Mouse (Mus musculus): Measurements from ENCODE around the gene Slc35e2.

The Slc35e2 gene

GRCm38 (mm10) chr4:155577132-155577531, 24.1 kb upstream of the Slc35e2 start:
- DNase-seq: no peak

DNA sequence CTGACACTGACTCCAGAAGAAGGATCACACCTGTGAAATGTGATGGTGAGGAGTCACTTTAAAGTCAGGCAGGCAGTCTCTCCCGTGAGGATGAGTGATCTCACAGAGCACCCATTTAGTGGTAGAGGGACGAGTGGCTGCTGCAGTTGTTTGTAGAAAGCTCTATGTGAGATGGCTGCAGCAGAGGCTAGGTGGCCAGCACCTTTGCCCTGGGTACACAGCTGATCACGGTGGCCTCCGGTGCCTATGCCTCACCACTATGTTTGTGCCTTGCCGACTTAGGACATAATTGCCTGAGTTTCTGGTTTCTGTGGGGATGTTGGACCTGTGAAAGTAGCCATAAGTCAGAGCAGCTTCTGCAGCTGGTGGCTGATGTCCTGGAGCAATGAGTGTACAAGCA, 23.5 kb upstream of the Slc35e2 start:
- no peak for DNase-seq

GRCm38 (mm10) chr4:155578336-155579125, 22.7 kb upstream of the Slc35e2 start:
- DNase-seq: no peak

GRCm38 (mm10) chr4:155580420-155580819, 20.8 kb upstream of the Slc35e2 start:
- peak; percentile 63 for DNase-seq

DNA sequence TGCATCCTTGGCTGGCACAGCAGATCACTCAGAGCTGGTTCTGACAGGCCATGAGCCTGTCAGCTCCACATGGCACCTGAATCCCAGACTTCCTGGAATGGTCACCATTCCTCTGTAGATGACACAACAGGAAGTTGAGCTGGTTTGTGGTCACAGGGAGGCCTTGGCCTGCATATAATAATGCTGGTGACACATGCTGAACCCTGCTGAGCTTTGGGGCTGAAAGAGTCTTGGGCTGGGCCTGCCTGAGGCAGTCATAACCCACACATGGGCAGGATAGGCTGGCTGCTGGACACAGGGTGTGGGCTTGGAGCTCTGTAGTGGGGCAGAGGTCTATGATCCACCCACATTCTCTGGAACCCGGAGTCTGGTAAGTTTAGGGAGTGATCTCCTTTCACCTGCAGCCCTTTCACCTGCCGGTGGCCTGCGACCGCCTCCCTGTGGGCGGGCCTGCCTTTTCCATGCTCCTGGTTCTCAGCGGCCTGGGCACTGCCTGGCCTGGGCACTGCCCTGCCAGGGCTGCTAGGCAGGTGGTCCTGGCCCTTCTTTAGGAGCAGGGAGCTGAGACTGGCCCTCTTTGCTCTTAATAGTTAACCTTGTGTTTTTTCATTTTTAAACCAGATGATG, 18.8 kb upstream of the Slc35e2 start:
- no peak for DNase-seq

- DNase-seq: no peak
These were observed 11.9 kb upstream of the Slc35e2 start for GRCm38 (mm10) chr4:155589356-155589755.

- no peak for DNase-seq
These were observed 10.1 kb upstream of the Slc35e2 start for GRCm38 (mm10) chr4:155591012-155591719.

DNA sequence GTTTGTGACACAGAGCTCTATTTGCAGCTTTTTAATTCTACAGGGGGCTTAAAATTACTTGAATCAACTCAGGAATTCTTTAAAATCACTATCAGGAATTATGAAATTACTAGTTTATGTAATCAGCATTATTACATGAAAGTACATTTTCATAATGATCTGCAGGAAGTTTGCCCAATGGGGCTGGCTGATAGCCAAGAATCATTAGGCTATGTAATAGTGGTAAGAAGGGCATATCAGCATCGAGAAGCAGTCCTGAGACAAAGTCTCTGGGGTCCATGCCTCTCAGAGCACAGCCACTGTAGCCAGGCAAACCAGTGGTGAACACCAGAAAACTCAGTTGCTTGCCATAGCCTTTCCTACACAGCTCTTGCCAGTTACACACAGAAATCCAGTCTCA, 7.4 kb upstream of the Slc35e2 start:
- DNase-seq: no peak

- no peak for DNase-seq
These were observed 5.4 kb upstream of the Slc35e2 start for GRCm38 (mm10) chr4:155595777-155596176.

DNA sequence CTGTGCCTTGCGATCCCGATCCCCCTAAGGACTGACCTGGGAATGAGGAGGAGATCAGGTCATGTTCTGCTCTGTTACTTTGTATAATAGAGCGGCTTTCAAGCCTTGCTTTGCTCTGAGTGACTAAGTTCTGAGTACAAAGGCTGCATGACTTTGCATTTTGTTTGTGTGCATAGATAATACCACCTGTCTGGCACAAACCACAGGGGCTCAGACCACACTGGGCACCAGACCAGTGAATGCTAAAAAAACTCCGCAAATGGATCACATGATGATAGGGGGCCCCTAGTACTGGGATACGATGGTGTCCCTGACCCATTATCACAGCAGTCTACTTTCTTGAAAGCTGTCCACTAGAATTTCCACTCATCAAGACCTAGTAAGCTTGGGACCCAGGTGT, 4.6 kb upstream of the Slc35e2 start:
- DNase-seq: no peak

GRCm38 (mm10) chr4:155598536-155598935, 2.7 kb upstream of the Slc35e2 start:
- no peak for DNase-seq

- DNase-seq: no peak
These were observed 1.1 kb upstream of the Slc35e2 start for GRCm38 (mm10) chr4:155599901-155600825.

DNA sequence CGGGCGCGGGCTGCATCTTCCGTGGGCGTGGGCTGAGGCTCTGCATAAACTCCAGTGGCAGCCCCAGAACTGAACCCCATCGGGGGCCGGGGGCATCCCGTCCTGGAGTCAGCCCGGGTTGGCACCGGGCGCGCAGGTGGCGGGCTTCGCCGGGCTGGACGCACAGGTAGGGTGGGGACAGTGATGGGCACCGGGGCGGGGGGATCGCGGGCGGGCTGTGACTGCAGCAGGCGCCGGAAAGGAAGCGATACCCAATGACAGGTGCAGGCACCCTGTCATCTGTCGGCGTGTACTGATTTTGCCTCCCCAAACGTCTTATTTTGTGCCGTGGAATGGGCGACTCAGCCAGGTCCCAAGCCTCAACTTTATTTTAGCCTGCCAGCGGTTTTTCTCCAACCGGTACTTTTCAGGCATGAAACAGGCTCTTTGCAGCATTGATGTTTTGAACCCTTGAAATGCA, 811 bp downstream of the Slc35e2 start:
- DNase-seq: no peak

GRCm38 (mm10) chr4:155602753-155603152, 1.5 kb downstream of the Slc35e2 start:
- no peak for DNase-seq

DNA sequence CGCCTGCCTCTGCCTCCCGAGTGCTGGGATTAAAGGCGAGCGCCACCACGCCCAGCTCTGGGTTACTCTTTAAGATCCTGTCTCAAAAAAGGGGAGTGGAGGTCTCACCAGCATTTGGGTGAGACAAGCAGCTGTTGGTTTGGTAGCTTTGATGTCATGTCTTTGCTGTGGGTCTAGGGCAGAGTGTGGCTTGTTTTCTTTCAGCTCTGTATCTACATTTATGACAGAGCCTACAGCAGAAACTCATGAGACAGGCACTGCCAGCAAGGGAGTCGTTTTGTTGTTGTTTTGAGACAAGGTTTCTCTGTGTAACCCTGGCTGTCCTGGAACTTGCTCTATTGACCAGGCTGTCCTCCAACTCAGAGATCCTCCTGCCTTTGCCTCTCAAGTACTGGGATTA, 2.6 kb downstream of the Slc35e2 start:
- DNase-seq: no peak

DNA sequence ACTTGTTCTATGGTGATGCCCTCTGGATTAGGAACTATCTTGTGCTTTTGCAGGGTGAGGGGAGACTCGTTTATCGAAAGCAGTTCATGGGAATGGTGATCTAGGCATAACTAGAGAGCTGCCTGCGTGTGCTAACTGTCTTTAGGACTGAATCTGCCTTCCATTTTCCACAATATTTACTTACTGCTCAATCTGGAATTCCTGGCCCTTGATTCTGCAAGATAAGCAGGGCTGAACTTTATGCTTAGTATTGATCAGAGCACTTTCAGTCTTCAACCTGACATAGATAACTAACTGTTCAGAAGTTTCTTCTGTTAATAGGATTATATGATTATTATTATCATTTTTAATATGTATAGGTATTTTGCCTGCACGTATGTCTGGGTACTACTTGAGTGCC, 3.9 kb downstream of the Slc35e2 start:
- DNase-seq: no peak

DNA sequence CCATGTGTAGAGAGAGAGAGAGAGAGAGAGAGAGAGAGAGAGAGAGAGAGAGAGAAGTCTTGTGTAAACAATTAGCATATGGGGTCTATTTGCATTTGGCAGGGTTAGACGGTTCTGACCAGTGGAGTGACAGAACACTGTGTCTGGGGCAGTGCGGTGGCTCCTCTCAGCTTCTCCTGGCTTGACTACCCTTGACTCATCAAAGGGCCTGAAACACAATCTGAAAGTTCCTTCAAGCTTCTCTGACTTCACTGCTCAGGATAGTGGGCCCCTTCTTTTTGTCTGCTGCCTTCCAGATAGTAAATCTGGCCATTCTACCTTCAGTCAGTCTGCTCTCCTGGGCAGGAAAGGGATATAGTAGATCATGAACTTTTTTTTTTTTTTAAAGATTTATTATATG, 5.6 kb downstream of the Slc35e2 start:
- DNase-seq: no peak

GRCm38 (mm10) chr4:155611860-155612259, 10.6 kb downstream of the Slc35e2 start:
- no peak for DNase-seq

- no peak for DNase-seq
These were observed 12.0 kb downstream of the Slc35e2 start for GRCm38 (mm10) chr4:155613264-155613663.

DNA sequence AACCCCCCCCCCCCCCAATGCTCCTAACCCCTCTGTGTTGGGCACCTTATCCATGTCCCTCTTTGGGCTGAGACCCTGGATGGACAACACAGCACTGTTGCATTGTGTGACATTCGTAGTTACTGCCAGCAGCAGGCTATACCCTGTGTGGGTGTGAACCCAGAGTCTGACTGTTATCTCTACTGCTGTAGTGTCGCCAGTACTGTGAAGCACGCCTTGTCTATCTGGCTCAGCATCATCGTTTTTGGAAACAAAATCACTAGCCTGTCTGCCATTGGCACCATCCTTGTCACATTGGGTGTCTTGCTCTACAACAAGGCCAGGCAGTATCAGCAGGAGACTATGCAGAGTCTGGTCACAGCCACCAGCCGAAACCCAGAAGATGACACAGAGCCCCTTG, 17.1 kb downstream of the Slc35e2 start:
- DNase-seq: no peak

GRCm38 (mm10) chr4:155624338-155625291, 23.4 kb downstream of the Slc35e2 start, which contains the start of gene Cdk11b:
TSS of gene Cdk11b (plus strand) at chr4:155624854.
- DNase-seq: peak; percentile 96

Data from thymus, postnatal 14 days (tissue).